Mouse (Mus musculus): ENCODE results near the gene Tmem106a. TPM values are rescaled to one million over a fixed set of nuclear protein-coding genes. Genes with fewer than 3 reads are reported as not detected.
"Not testable (repeated sequence)": the region's sequence is repeated elsewhere in the genome, so short reads cannot be mapped to it uniquely, and the experiment has no call there.

The Tmem106a gene
- total RNA-seq, 4 experiments from 2014 or later: 0.61 to 1.8 (median 1.0) TPM

DNA sequence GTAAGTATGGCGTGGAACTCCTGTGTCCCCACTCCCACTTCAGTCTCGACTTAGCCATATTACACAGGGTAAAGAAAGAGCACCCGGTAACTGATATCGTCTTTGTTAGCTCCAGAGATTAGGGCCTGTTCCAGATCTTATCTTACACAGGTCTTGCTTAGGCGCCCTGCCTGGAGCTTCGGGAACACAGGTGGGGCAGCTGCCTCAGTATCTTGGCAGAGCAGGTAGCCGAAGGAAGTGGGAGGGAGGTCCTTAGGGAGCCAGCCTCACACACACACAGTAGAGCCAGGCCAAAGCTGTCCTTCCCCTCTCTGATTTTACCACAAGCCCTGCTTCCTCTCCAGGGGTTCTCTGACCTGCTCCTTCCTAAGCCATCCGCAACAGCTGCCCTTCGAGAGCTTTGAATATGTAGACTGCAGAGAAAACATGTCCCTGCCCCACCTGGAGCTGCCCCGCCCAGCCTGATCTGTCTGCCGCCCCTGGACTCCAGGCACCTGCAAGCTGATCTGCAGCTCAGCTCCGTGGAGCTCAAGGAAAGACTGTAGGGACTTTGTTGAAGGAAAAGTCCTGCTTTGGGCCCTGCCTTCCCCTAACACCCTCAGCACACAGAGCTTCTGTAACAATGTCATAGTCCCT lies 8.1 kb downstream of the Tmem106a start:
- DNase-seq (ENCODE audit: low spot score in 2 of 2): no peak

DNA sequence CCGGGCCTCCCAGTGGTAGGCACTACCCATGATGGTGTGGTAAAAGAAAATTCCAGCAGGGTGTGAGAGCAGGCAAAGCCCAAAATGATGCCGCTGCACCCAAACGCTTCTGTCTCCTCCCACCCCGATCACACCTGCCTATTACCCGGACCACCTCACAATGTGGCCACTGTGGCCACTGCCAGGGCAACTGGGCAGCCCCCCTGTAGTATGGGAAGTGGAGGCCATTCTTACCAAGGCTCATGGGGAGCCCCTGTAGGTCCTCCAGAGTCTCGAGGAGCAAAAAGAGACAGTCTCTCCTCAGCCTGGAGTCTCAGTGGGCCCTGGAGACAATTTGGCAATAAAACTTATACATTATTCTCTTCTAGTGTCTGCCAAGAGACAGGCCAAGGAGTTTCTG lies 17.1 kb downstream of the Tmem106a start, which contains the start of gene Gm11634:
Gene Gm11634, minus strand, starts transcription at position 101 of the 400 bp plus-strand sequence.
- no peak for DNase-seq (ENCODE audit: low spot score in 2 of 2)

DNA sequence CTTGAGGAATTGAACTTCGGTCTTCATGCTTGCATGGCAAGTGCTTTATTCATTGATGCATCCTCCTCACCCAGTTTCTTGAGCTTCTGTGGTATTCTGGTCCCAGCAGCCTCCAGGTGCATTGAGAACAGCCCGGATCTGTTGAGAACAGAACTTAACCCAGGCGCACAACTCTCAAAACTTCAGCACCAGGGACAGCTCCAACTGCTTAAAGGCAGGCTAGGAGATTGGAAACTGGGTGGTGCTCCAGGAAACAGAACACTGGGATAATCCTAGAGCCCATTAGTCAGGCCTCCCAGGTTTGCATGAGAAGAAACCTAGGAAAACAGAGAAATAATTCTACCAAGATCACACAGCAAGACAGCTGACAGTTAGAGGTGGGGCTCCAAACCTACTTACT lies 20.4 kb downstream of the Tmem106a start:
- no peak for DNase-seq (ENCODE audit: low spot score in 2 of 2)

DNA sequence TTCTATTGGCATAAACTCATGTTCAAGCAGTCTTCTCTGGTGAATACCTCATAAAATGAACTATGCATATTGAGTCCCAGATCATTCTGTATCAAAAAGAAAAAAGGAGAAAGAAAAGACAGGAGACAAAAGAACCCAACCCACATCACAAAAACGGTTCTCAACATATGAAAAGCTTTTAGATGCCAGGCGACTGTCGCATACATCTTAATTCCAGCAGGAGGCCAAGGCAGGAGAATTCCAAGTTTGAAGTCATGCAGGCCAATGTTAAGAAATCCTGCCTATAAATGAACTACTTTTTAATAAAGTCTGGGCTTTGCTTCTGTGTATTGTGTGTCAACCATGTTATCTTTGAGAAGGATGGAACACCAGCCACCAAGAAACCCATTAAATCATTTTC lies 22.1 kb downstream of the Tmem106a start:
- no peak for DNase-seq (ENCODE audit: low spot score in 2 of 2)

DNA sequence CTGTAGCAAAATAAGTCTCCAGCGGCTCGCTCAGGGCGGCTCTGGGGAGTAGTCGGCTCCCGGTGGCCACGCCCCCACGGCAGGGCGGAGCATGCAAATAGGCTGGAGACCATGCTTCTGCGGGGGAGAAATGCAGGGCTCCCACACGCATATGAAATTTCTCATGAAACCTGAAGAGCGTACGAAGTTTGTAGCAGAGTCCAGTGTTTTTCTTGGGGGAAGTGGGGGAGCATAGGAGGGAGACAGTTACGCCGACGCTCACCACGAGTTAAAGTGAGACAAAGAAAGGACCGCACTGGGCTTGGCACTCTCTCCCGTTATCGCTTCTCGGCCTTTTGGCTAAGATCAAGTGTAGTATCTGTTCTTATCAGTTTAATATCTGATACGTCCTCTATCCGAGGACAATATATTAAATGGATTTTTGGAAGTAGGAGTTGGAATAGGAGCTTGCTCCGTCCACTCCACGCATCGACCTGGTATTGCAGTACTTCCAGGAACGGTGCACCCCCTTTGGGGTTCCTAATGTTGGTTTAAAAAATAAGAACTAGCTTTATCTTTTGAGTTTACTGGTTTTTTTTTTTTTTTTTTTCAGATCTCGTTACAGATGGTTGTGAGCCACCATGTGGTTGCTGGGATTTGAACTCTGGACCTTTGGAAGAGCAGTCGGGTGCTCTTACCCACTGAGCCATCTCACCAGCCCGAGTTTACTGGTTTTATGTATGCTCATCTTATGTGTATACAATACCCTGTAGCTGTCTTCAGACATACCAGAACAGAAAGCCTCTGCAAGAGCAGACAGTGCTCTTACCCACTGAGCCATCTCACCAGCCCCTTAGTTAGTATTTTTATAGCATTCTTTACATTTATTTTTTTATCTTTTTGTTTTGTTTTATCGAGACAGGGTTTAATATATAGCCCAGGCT lies 22.8 kb downstream of the Tmem106a start:
- peak; percentile 31 to 56 for DNase-seq (ENCODE audit: low spot score in 2 of 2)

DNA sequence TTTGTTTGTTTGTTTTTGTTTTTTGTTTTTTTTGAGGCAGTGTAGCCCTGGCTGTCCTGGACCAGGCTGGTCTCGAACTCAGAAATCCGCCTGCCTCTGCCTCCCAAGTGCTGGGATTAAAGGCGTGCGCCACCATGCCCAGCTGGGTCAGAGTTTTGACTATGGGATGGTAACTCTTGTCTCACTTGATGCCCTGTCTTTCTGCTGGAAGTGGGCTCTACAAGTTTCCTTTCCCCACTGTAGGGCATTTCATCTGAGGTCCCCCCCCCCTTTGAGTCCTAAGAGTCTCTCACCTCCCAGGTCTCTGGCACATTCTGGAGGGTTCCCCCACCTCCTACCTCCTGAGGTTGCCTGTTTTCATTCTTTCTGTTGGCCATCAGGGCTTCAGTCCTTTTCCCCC lies 25.1 kb downstream of the Tmem106a start:
- DNase-seq (ENCODE audit: low spot score in 2 of 2): not testable (repeated sequence)

DNA sequence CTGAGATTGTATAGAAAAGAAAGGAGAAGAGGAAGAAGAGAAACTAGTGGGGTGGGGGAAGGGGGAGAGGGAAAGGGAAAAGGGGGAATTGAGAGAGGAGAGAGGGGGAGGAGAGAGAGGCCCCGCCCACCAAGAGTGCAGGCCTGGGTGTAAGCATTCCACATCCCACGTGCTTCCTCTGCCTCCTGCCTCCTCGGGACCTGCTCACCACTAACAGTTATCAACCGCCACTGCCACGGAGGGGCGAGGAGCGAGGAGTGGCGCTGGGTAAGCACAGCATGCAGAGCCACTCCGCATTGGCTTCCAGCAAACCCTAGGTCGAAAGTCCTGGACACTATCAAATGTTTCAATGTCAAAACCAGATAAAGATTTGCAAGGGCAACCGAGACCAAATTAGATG lies 28.4 kb downstream of the Tmem106a start:
- DNase-seq (ENCODE audit: low spot score in 2 of 2): no peak

DNA sequence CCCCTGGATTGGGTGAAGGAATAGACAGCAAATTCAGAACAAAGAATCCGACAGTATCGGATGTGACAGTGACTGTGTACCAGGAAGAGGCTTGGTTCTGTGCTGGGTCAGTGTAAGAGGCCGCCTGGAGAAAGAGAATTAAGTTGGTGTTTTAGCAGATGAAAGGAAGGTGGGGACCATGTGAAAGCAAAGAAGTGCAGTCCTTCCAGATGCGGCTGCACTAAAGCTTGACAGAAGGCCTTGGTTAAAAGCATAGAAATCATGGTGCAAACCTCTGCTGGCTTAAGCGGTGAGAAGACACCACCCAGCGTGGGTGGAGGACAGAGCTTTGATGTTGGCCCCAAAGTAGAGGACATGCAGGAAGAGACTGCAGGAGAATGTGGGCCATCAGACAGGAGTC lies 31.6 kb downstream of the Tmem106a start:
- DNase-seq (ENCODE audit: low spot score in 2 of 2): no peak

DNA sequence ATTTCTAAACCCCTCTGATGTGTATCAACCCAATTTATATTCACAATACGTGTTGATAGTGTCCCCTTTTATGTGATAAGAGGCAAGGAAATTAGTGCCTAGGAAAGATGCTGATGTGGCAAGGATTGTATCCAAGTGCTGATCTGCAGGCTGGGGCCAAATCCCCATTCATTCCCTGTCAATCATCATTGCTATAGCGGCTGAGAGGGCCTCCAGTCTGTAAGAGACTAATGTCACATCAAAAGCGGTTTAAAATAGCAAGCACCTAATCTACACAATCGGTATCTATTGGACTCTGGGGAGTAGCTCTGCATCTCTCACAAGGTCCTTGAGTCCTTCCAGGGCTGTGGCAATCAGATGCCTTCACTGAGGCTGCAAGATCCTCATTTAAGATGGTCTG lies 32.1 kb downstream of the Tmem106a start:
- no peak for DNase-seq (ENCODE audit: low spot score in 2 of 2)

DNA sequence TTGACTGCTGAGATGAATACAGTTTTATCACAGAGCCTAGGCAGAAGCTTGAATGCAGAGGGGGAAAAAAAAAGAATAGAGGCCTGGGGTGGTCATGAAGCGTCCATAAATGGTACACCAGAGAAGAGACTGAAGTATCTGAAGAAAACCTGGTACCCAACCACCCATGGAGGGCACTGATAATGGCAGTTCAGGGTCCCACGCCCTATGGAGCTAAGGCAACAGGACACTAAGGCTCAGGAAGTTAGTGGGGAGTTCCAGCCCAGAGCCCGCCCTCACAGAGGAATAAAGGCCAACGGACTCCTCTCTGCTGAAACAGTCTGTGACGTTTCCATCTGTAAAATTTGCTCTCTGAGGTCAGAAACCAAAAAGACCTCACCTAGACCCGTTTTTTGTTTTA lies 33.3 kb downstream of the Tmem106a start:
- DNase-seq (ENCODE audit: low spot score in 2 of 2): no peak

DNA sequence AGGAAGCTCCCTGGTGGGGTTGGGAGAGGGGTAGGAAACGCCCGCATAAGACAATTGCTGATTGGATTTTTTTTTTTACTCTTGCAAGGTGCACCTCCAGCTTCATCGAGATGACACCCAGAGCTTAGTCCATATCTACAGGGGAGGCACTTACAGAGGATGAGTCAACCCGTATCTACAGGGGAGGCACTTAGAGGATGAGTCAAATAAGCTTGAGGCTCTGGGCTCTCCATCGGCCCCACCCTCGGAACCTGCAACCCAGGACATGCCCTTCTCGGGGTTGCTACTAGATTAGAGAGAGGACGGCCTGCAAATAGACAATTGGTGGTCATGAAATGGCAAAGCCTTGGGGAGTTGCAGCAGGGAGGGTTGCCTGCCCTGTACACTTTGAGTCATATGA lies 34.1 kb downstream of the Tmem106a start:
- no peak for DNase-seq (ENCODE audit: low spot score in 2 of 2)

DNA sequence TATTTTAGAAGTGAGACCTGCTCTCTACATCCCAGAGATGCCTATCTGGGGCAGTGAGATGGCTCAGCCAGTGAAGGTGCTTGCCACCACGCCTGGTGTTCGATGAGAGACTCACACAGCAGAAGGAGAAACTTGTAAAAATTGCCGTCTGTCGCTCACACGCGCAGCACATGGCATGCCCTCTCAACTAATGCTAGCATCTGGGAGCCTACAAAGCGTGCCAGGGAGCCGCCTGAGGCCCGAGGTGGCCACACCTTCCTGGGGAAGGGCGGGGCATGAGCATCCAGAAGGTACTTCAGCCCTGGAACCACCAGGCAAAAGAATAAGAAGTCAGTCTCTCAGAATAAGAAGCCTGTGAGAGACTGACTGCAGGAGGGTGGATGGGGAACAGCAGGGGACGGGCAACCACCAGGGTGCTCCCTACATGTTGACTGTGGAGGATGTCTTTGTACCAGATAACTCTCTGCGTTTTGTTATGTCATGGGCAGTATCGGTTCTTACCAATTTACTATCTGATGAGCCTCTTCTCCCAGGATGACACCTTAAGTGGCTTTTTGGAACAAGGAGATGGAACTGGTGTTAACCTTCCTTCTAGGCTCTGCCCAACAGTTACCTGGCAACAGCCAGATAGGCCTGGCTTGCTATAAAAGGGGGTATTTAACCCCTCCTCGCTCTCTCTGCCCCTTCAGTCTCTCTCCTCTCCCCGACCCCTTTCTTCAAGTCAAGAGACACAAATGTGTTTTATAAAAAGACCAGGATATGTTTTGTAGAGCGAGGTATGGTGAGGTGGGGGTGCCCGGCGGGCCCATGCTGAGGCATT lies 35.1 kb downstream of the Tmem106a start:
- no peak for DNase-seq (ENCODE audit: low spot score in 2 of 2)

DNA sequence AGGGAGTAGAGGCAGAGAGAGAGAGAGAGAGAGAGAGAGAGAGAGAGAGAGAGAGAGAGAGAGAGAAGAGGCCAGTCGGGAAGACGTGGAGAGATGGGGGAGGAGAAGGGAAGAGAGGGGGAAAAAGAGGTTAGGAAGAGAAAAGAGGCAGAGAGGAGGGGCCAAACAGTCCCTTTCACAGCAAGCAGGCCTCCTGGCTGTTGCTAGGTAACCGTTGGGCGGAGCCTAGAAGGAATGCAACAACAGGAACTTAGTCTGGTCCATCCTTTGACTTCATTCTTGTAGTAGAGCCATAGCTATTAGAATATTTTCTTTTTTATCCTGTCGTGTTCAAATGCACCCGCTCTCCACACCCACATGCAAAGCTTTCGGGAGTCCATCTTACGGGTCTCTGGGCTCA lies 35.8 kb downstream of the Tmem106a start:
- DNase-seq (ENCODE audit: low spot score in 2 of 2): no peak

DNA sequence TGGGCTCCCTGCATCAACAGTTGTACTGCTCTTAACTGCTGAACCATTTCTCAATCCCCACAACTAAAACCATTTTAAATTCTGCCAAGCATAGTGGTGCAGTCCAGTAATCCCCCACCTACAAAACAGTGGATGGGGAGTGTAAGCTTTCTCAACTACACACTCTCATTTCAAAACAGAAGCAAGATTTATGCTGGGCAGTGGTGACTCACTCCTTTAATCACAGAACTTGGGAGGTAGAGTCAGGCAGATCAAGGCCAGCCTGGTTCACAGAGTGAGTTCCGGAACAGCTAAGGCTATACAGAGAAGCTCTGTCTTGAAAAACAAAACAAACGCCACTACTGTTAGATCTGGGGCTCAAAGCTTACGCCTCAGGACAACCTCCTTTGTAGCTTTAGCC lies 36.6 kb downstream of the Tmem106a start:
- no peak for DNase-seq (ENCODE audit: low spot score in 2 of 2)

DNA sequence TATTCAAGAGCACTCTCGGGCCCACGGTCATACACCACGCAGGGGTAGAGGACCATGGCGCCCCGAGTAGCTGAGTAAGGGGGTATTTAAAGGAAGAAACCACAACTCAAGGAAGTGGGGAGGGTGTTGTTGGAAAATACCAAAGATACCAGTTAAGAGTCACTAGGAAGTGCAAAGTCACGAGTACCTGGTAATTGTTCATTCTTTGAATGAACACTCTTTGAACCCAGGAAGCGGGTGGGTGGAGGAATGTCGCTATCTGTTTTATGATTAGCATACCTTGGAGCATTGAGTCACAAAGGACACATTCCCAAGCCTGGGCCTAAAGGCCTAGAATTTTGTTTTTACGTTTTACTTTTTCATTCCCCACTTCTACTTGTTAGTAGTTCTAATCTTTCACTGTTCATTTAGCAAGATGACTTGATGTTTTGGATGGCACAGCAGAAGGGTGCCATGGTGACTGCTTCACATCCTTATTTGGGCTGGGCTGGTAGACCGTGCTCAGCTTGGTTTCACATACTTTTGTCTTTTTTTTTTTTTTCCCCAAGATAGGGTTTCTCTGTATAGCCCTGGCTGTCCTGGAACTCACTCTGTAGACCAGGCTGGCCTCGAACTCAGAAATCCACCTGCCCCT lies 38.1 kb downstream of the Tmem106a start:
- DNase-seq (ENCODE audit: low spot score in 2 of 2): not testable (repeated sequence)

DNA sequence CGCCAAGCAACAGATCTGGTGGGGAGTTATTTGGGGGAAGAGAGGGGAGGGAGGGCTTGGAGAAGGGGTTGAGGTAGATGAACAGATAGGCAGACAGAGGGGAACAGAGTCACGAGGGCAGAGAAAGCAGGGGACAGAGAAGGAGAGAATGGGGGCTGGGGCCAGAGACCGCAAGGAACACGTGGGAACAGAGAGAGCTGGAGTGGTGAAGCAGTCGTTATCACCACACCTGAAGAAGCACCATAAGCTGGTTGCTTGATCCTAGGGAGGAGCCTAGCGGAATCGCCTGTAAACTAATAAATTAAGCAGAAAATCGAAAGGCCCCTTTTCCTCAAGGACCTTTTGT lies 44.6 kb downstream of the Tmem106a start:
- peak in 1 of 2 experiments; percentile 5 for DNase-seq (ENCODE audit: low spot score in 2 of 2)

DNA sequence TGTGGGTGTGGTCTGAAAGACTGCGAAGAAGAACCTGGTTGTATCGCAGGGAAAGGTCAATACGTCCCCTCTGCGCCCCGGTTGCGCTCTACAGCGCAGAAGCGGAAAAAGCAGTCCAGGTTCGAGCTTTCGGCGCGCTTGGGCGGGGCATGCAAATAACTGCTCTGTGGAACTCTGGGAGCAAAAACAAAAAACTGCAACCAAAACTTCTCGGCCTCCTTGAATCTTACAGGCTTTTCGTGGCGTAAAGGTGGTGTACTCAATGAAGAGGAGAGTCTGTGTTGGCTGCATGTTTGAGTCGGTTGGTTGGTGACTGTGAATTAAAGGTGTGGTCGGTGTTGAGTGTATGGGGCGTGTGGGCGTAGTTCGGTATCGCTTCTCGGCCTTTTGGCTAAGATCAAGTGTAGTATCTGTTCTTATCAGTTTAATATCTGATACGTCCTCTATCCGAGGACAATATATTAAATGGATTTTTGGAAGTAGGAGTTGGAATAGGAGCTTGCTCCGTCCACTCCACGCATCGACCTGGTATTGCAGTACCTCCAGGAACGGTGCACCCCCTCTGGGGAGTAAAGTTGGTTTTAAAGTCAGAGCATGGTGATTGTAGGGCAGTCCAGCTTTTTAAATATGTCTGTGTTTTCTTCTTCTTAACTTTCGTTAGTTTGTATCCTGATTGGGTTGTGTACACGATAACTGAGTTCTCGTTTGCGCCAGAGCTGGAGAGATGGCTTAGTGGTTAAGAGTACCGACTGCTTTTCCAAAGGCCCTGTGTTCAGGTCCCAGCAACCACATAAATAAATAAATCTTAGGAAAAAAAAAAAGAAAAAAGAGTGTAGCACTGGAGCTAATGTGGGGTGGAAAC lies 45.2 kb downstream of the Tmem106a start, which contains the start of gene Rdm1:
Gene Rdm1, plus strand, starts transcription at position 201 of the 862 bp plus-strand sequence.
- DNase-seq (ENCODE audit: low spot score in 2 of 2): peak; percentile 56 to 76

DNA sequence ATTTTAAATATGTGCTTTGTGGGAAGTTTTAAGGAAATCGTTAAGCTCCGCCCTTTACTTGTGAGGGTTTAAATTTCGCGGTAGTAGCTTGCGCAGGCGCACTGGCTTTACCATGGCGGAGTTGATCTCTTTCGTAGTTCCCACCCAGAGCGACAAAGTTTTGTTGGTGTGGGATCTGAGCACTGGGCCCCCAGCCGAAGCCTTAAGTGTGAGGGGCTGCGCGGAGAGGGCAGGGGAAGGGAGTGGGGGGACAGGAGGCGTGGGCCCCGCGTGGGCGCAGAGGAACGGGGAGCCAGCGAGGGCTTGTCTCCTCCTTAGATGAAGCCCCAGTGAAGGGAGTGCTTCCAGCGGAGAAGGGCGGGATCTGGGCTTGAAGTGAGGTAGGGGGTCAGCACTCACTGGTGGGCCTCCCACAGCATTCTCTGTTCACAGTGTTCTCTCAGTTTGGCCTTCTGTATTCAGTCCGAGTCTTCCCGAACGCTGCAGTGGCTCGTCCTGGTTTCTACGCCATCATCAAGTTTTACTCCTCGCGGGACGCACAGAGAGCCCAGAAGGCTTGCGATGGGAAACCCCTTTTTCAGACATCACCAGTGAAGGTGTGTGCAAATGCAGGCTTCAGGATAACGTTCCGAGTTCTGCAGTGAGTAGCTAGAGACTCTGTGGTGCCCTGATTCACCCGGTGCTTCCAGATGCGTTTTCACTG lies 46.0 kb downstream of the Tmem106a start:
- DNase-seq (ENCODE audit: low spot score in 2 of 2): peak; percentile 65 to 74

DNA sequence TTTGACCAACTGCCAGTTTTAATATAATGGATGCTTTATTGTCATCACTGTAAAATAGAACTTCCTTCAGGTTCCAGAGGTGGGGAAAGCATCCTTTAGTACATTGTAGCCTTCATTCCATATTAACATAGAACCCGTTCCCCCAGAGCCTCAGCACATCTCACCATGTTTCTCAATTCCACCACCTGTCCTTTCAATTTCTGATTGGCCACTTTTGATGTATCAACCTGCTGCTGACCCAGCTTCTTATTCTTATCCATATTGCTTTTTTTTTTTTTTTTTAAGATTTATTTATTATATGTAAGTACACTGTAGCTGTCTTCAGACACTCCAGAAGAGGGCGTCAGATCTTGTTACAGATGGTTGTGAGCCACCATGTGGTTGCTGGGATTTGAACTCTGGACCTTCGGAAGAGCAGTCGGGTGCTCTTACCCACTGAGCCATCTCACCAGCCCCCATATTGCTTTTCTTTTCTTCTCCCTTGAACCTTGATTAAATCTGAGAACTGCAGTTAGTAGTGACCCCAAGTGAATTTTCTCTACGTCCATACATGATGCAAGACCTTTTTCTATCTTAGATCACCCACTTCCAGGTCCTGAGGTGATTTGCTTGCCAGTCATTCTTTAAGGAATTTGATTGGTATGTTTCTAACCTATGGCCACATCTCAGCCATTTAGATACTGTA lies 46.8 kb downstream of the Tmem106a start:
- DNase-seq (ENCODE audit: low spot score in 2 of 2): not testable (repeated sequence)

Data from gastrocnemius, adult 8-10 months (tissue).